Mouse (Mus musculus) embryonic fibroblast, embryonic 13.5 days (primary cell): ENCODE results near the gene Gas8. TPM values are rescaled to one million over a fixed set of nuclear protein-coding genes. Genes with fewer than 3 reads are reported as not detected.
"Not testable (repeated sequence)": the region's sequence is repeated elsewhere in the genome, so short reads cannot be mapped to it uniquely, and the experiment has no call there.

Experiments used
- H3K27ac ChIP-seq: 2 replicates; pipeline ENCODE4 v1.5.1; 2012; ENCODE audit warnings: low read length, control low read depth, inconsistent platforms; ENCODE audit not compliant: insufficient read depth
- H3K4me1 ChIP-seq: 2 replicates; pipeline ENCODE4 v1.6.1; 2011; ENCODE audit warnings: low read length; ENCODE audit not compliant: control insufficient read depth, insufficient read depth
- H3K4me3 ChIP-seq: 2 replicates; pipeline ENCODE4 v1.5.1; 2011; ENCODE audit warnings: mild to moderate bottlenecking, control low read depth, low read length; ENCODE audit not compliant: insufficient read depth
- CTCF ChIP-seq: IDR thresholded peaks from 2 replicates; pipeline ENCODE4 v1.5.1; 2011; ENCODE audit warnings: mild to moderate bottlenecking, control low read depth, low read length, moderate library complexity, borderline replicate concordance; ENCODE audit not compliant: insufficient read depth
- POLR2A ChIP-seq: IDR thresholded peaks from 2 replicates; pipeline ENCODE4 v1.6.1; 2011; ENCODE audit warnings: low read depth, mild to moderate bottlenecking, control low read depth, low read length, moderate library complexity
- polyA plus RNA-seq: library from polyadenylated mRNA; stranded (reverse); fragments of >200 nt; gene quantifications from 2 replicates; pipeline ENCODE4 v1.2.4, GENCODE M21; 2011; ENCODE audit warnings: low read depth; ENCODE audit not compliant: missing spikeins, insufficient read length

Gene Gas8
- polyA plus RNA-seq, 1 experiment = 22.2 TPM

DNA sequence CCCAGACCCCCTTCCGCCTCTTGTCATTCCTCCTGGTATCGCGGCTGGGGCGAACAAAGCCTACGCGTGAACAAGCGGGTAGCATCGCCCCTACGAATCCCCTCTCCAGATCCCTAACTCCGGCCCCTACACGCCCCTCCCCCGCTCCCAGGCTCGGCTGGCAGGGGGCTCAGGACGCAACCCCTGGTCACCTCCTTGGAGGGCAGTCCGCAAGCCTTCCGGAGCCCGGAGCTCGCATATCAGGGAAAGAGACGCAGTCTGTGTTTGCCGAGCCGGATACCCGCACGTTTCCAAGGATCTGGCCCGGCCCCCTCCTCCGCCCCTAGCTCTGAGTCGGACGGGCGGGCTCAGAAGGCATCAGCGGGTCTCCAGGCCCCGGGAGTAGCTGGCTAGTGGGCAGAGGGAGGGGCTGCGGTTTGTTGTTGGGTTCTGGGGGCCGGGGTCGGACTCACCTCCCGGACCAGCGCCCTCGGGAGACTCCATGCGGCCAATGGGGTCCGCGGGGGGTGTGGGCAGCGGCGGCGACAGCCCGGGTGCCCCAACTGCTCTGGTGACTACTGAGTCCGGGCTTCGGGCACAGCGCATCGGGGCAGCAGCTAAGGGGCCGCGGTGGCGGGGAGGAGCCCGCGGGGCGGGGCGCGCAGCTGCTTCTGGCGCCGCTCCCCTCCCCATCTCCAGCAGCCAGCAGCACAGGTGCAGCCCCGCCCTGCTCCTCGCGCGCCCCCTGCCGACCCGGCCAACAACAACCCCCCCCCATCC lies 3.7 kb upstream of the Gas8 start, which contains the start of gene Dbndd1:
TSS of gene Dbndd1 (minus strand) at position 683 of the 759 bp plus-strand sequence.
- H3K4me1 ChIP-seq = no peaks in the 10 kb centered on the region
- H3K27ac ChIP-seq = no peak within 1 kb of the TSS
- TF ChIP-seq POLR2A (no peak), CTCF (0 out of 2 replicates have a peak, but pooled peaks have one; percentile 5)
- peak within 1 kb of the TSS; percentile 57 for H3K4me3 ChIP-seq

DNA sequence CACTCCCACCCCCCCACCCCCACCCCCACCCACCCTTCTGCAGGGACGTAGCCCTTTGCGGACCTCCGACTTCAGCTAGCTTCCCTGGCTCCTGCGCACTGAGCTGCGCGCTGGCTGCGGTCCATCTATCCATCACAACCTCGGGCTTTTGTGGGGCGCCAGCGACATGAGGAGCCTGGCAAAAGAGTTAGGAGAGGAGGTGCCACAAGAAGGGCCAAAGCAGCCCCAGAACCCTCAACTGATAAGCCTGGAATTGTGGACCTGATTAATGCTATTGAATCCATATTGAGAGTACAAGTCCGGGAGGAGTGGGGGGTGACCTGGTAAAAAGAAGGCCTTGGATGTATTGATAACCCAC lies 3.1 kb upstream of the Gas8 start:
- TF ChIP-seq POLR2A (no peak), CTCF (no peak)
- H3K4me3 ChIP-seq = no peak overlapping the region
- no peak overlapping the region for H3K27ac ChIP-seq
- no peaks in the 10 kb centered on the region for H3K4me1 ChIP-seq

DNA sequence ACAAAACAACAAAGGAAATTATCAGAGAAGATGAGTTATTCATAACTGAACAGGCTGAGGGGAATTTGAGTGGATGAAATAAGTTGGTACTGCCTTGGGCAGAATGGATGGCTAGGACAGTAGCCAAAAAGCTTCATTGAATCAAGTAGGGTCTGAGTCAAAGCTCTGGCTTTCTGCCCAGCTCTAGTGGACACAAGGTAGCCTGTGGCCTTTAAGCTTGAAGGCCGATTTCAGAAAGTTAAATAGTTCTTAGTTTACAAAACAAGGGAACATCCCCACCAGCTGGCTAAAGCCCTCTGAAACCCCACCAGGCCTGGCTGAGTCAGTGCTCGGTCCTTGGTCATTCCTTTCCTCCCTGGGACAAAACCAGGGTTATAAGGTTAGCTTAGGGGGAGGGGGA lies 2.0 kb upstream of the Gas8 start:
- TF ChIP-seq POLR2A (no peak), CTCF (no peak)
- Histone ChIP-seq H3K4me1 (no peaks in the 10 kb centered on the region), H3K4me3 (no peak overlapping the region), H3K27ac (no peak overlapping the region)

DNA sequence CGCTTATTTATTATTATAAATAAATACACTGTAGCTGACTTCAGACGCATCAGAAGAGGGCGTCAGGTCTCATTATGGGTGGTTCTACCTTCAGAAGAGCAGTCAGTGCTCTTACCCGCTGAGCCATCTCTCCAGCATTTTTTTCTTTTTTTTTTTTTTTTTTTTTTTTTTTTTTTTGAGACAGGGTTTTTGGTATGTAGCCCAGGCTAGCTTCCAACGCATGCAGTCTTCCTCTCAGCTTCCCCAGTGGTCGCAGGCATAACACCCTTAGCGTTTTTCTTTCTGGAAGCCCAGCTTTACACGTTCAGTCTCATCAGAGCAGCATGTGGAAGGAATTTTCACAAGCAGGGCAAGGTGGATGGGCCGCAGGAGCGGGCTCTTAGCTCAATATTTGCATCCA lies 462 bp upstream of the Gas8 start:
- H3K4me1 ChIP-seq = no peaks in the 10 kb centered on the region
- H3K27ac ChIP-seq = no peak overlapping the region
- no peak for TF ChIP-seq POLR2A
- TF ChIP-seq CTCF = no peak
- peak overlapping the region; percentile 9; the same call in 1 of the 2 replicates for H3K4me3 ChIP-seq

DNA sequence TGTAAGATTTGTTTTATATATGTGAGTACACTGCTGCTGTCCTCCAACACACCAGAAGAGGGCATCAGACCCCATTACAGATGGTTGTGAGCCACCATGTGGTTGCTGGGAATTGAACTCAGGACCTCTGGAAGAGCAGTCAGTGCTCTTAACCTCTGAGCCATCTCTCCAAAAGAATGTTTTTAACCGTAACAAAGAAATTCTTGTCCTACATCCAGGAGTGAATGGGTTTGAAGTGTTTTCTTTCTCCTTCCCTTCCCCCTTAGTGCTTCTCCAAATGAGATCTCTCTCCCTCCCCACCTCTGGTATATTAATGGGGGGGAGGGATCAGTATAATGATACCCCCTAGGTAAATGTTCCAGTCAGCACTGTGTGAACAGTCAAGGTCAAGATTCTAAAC lies 1.4 kb downstream of the Gas8 start:
- not testable (repeated sequence) for H3K4me3 ChIP-seq, H3K4me1 ChIP-seq, H3K27ac ChIP-seq

DNA sequence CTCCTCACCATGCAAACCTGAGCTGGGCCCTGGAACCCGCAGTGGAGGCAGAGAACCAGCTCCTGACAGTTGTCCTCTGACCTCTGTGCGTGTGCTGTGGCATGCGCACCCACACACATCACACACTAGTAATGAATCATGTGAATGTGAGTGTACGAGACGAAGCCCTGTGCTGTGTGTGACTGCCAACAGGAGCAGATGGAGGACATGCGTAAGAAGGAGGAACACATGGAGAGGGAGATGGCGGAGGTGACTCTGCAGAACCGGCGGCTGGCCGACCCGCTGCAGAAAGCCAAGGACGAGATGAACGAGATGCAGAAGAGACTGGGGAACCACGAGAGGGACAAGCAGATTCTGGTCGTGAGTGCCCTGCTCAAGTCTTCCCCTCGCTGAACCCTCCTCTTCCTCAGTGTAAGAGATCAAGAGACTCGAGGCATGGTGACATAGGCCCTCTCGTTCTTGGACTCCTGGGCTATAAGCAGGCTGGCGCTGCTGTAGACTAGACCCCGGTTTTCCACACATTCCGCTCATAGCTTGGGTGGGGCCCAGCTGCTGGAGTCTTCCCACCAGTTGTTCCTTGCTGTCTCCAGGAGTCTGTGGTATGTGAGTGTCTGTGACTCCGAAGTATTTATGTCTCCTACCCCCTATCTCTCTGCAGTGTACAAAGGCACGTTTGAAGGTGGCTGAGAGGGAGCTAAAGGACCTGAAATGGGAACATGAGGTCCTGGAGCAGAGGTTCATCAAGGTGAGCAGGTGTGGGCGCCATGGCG lies 9.3 kb downstream of the Gas8 start:
- TF ChIP-seq CTCF (no peak), POLR2A (no peak)
- no peaks in the 10 kb centered on the region for H3K4me1 ChIP-seq
- no peak overlapping the region for H3K4me3 ChIP-seq
- no peak overlapping the region for H3K27ac ChIP-seq

DNA sequence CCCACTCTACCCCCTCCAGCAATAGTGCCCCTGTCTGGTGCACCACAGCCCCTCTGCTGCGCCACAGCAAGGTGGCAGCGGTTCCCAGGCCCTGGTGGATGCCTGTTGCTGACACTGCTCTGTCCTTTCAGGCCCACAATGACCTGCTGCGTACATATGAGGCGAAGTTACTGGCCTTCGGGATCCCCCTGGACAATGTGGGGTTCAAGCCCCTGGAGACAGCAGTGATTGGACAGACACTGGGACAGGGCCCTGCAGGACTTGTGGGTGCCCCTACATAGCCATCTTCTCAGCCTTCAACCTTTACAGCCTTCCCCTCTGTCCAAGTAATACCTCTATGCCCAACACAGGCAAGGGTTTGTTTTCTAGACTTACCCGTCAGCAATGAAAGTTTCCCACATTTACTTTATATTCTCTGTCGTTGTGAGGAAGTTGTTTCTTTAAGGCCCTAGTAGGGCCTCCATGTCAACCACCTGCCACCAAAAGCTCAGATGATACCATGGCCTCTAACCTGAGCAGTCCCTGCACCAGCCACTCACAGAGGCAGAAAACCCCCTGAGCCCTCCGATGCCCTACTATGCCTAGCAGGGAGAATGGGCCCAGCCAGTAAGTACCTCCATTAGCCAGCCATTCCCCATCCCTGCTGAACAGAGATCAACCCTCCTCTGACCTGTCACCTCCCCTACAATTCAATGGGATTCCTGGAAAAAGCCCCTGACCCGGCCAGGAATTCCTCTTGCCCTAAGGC lies 17.8 kb downstream of the Gas8 start:
- no peaks in the 10 kb centered on the region for H3K4me1 ChIP-seq

DNA sequence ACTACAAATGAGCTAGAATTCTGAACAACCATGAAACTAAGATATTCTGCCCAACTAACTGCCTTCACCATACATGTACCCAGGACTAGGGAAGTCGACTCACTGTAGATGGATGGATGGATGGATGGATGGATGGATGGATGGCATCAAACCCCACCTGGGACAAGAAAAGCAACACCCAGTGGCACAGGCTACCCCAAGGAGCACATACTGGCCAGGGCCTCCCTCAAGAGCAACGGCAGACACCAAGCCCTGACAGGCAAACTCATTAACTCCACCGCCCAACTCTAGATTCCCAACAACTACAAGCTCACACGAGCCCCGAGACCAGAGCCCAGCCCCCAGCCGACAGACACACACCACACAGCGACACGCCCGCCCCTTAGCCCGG lies 18.4 kb downstream of the Gas8 start:
- no peaks in the 10 kb centered on the region for H3K4me1 ChIP-seq
- TF ChIP-seq CTCF (no peak), POLR2A (no peak)
- no peak overlapping the region for H3K4me3 ChIP-seq
- no peak overlapping the region for H3K27ac ChIP-seq

More for the DNA sequence above, 17.8 kb downstream of the Gas8 start:
- no peak overlapping the region for H3K27ac ChIP-seq
- no peak for TF ChIP-seq POLR2A
- no peak for TF ChIP-seq CTCF
- no peak overlapping the region for H3K4me3 ChIP-seq

DNA sequence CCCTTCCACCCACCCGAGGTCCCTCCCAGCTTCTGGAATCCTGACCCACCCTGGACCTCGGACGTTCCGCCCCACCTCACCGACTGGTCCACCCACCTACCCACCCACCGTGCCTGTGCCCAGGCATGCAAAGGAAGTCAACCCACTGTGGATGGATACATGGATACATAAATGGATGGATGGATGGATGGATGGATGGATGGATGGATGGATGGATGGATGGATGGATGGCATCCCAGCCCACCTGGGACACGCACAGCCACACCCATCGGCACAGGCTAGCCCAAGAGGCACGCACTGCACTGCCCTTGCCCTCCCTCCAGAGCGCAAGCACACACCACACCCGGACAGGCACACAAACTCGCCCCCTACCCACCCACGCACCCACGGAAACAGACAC lies 19.0 kb downstream of the Gas8 start:
- not testable (repeated sequence) for H3K27ac ChIP-seq, H3K4me3 ChIP-seq, H3K4me1 ChIP-seq

DNA sequence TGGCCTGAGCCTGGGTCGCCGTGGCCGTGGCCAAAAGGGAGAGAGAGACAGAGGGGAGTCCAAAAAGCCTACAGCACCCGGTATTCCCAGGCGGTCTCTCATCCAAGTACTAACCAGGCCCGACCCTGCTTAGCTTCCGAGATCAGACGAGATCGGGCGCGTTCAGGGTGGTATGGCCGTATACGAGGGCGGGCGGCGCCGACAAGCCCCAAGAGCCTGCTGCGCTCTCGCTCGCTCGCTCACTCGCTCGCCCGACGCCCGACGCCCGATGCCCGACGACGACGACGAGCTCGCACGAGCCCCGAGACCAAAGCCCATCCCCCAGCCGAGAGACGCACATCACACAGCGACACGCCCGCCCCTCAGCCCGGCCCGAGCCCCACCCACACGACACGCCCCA lies 45.6 kb downstream of the Gas8 start:
- not testable (repeated sequence) for H3K4me1 ChIP-seq, H3K27ac ChIP-seq, H3K4me3 ChIP-seq

DNA sequence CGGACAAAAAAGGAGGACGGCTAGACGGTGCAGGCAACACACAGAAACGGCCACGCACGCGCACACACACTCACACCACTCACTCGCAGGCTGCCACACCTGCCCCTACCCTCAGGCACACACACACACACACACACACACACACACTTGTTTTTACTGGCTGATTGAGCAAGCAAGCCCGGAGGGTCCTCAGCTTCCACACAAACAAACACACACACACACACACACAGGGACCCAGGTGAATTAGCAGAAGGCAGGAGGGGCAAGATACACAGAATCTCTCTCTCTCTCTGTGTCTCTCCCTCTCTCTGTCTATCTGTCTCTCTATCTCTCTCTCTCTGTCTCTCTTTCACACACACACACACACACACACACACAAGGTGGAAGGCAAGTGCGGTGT lies 56.8 kb downstream of the Gas8 start:
- H3K4me1 ChIP-seq, H3K27ac ChIP-seq, H3K4me3 ChIP-seq: not testable (repeated sequence)
